Mouse (Mus musculus) midbrain, embryonic 14.5 days (tissue): Measurements from ENCODE around the gene Pex11a. TPM values are rescaled to one million over a fixed set of nuclear protein-coding genes. Genes with fewer than 3 reads are reported as not detected.

Source experiments
- ATAC-seq: fragments of 200-750 bp; cut with Nextera tagmentation; 2 replicates; pipeline ENCODE4 v1.8.0; 2017; ENCODE audit warnings: moderate number of reproducible peaks, moderate library complexity; ENCODE audit not compliant: low FRiP score, low TSS enrichment
- DNase-seq: peaks from one replicate; pipeline ENCODE4 v3.0.0-alpha.2; 2015
- H3K27ac ChIP-seq: fragments of 300-500 bp; sonication (generic); replicated peaks from 2 replicates; pipeline ENCODE4 v1.5.1; 2014; ENCODE audit warnings: mild to moderate bottlenecking, low read depth, low read length, moderate library complexity
- H3K27me3 ChIP-seq: fragments of 300-500 bp; sonication (generic); 2 replicates; pipeline ENCODE4 v1.6.1; 2014; ENCODE audit warnings: low read length, control low read depth, mixed read lengths; ENCODE audit not compliant: control insufficient read depth, insufficient read depth
- H3K36me3 ChIP-seq: fragments of 300-500 bp; sonication (generic); 2 replicates; pipeline ENCODE4 v1.6.1; 2014; ENCODE audit warnings: low read length, control low read depth; ENCODE audit not compliant: control insufficient read depth, insufficient read depth
- H3K4me1 ChIP-seq: fragments of 300-500 bp; sonication (generic); 2 replicates; pipeline ENCODE4 v1.6.1; 2014; ENCODE audit warnings: mild to moderate bottlenecking, antibody characterized with exemption, low read length, control low read depth; ENCODE audit not compliant: control insufficient read depth, insufficient read depth
- H3K4me2 ChIP-seq: fragments of 300-500 bp; sonication (generic); 2 replicates; pipeline ENCODE4 v1.6.1; 2014; ENCODE audit warnings: mild to moderate bottlenecking, low read length, moderate library complexity
- H3K4me3 ChIP-seq: fragments of 300-500 bp; sonication (generic); replicated peaks from 2 replicates; pipeline ENCODE4 v1.5.1; 2014; ENCODE audit warnings: low read depth, low read length
- H3K9ac ChIP-seq: fragments of 300-500 bp; sonication (generic); replicated peaks from 2 replicates; pipeline ENCODE4 v1.6.1; 2014; ENCODE audit warnings: mild to moderate bottlenecking, low read length, moderate library complexity
- H3K9me3 ChIP-seq: fragments of 300-500 bp; sonication (generic); 2 replicates; pipeline ENCODE4 v1.6.1; 2016; ENCODE audit warnings: low read length, control low read depth, mixed read lengths; ENCODE audit not compliant: control insufficient read depth
- WGBS: fragments of 180-500 bp; shearing (Covaris S2); extraction: QIAGEN DNeasy Blood & Tissue Kit; methylation state at CpG from one replicate; pipeline ENCODE4 v1.1.7; 2014; 5-methylcytosine and 5-hydroxymethylcytosine counted together
- polyA plus RNA-seq: library from polyadenylated mRNA; unstranded; fragments of >200 nt; fragmentation: Nextera tagmentation; extraction: Ambion mirVana; gene quantifications from 2 replicates; pipeline ENCODE4 v1.2.1, GENCODE M21; 2014

Gene Pex11a
- polyA plus RNA-seq, 1 experiment from 2014 or later, result 10.1 TPM

DNA sequence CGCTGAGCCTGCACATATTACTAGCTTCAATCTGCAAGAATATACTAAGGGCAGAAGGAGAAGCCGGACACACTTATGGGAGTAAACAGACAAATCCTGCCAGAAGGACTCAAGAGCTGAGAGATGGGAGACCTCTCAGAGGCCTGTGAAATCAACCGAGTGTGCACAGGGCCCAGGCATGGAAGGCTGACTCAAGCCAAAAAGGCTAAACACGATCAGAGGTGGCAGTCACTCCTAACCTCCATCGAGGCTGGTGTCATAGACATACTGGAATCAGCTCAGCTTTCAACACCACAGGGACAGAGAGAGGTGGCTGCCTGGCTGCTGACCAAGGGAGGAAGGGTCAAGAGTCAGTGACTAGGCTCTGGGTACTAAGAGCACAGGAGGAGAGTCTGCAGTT is 37.7 kb downstream of the Pex11a start:
- Histone ChIP-seq H3K4me1 (0 out of 2 replicates have a peak, but pooled peaks cover 5% of the 10 kb centered on the region), H3K4me3 (no peak overlapping the region), H3K36me3 (peaks cover 15% of the 10 kb centered on the region; the same call in 1 of the 2 replicates), H3K9ac (no peak overlapping the region), H3K9me3 (no peaks in the 10 kb centered on the region), H3K4me2 (no peak overlapping the region), H3K27ac (no peak overlapping the region), H3K27me3 (no peaks in the 10 kb centered on the region)
- DNase-seq, result no peak
- ATAC-seq, result no peak
- WGBS, result 96% methylated on average over 5 of the region's 5 CpGs

GRCm38 (mm10) chr7:79702755-79703154 is 40.2 kb downstream of the Pex11a start:
- ATAC-seq, result no peak
- WGBS, result 85% methylated on average over 16 of the region's 16 CpGs

GRCm38 (mm10) chr7:79696495-79696894 is 46.4 kb downstream of the Pex11a start:
- Histone ChIP-seq H3K27me3 (no peaks in the 10 kb centered on the region), H3K4me1 (no peaks in the 10 kb centered on the region), H3K4me2 (no peak overlapping the region), H3K27ac (no peak overlapping the region), H3K4me3 (no peak overlapping the region), H3K9ac (no peak overlapping the region), H3K9me3 (no peaks in the 10 kb centered on the region), H3K36me3 (peaks cover 39% of the 10 kb centered on the region; the same call in 1 of the 2 replicates)
- 86% methylated on average over 8 of the region's 8 CpGs for WGBS
- no peak for ATAC-seq
- no peak for DNase-seq

More at GRCm38 (mm10) chr7:79702755-79703154, 40.2 kb downstream of the Pex11a start:
- Histone ChIP-seq H3K36me3 (peaks cover 28% of the 10 kb centered on the region; the same call in 1 of the 2 replicates), H3K9ac (no peak overlapping the region), H3K4me2 (no peak overlapping the region), H3K27ac (no peak overlapping the region), H3K4me1 (no peaks in the 10 kb centered on the region), H3K4me3 (no peak overlapping the region), H3K27me3 (no peaks in the 10 kb centered on the region), H3K9me3 (no peaks in the 10 kb centered on the region)
- DNase-seq, result no peak

Other genes starting within 250 kb of the Pex11a start
- gene Rhcg, start 125.5 kb downstream of the Pex11a start, polyA plus RNA-seq, result 2.6 and 3.1 TPM in 2 replicates
- 1.3 and 2.5 TPM in 2 replicates for gene Ticrr, start 82.9 kb downstream of the Pex11a start, polyA plus RNA-seq
- gene Kif7, start 27.4 kb downstream of the Pex11a start, polyA plus RNA-seq, result 1.8 and 2.4 TPM in 2 replicates
- 0.13 and 1.1 TPM in 2 replicates for gene Plin1, start 10.2 kb downstream of the Pex11a start, polyA plus RNA-seq
- gene Wdr93, start within 50 bp of the Pex11a start, polyA plus RNA-seq, result 0.14 TPM in 1 of 2 replicates, not detected in the other
- 0.23 and 0.33 TPM in 2 replicates for gene Mesp1, start 50.7 kb upstream of the Pex11a start, polyA plus RNA-seq
- gene Mesp2, start 67.6 kb upstream of the Pex11a start, polyA plus RNA-seq, result 1.1 and 1.8 TPM in 2 replicates
- gene Anpep, start 117.9 kb upstream of the Pex11a start, polyA plus RNA-seq, result 2.1 and 4.1 TPM in 2 replicates
- gene Ap3s2, start 177.5 kb upstream of the Pex11a start, polyA plus RNA-seq, result 43.6 and 51.1 TPM in 2 replicates
- 15.4 and 17.9 TPM in 2 replicates for gene Arpin, start 192.2 kb upstream of the Pex11a start, polyA plus RNA-seq